Mouse (Mus musculus) hindbrain, embryonic 16.5 days (tissue): ENCODE measurements around the gene Rest. TPM values are rescaled to one million over a fixed set of nuclear protein-coding genes. Genes with fewer than 3 reads are reported as not detected.
"Not testable (repeated sequence)": the region's sequence is repeated elsewhere in the genome, so short reads cannot be mapped to it uniquely, and the experiment has no call there.

Experiments
- ATAC-seq: fragments of 200-750 bp; cut with Nextera tagmentation; 2 replicates; pipeline ENCODE4 v1.8.0; 2017; ENCODE audit warnings: moderate TSS enrichment, moderate library complexity
- H3K27ac ChIP-seq: fragments of 300-500 bp; sonication (generic); 2 replicates; pipeline ENCODE4 v1.5.1; 2014; ENCODE audit warnings: low read depth, mild to moderate bottlenecking, control low read depth, low read length, moderate library complexity
- H3K27me3 ChIP-seq: fragments of 300-500 bp; sonication (generic); replicated peaks from 2 replicates; pipeline ENCODE4 v1.6.1; 2014; ENCODE audit warnings: low read length; ENCODE audit not compliant: control insufficient read depth, insufficient read depth
- H3K36me3 ChIP-seq: fragments of 300-500 bp; sonication (generic); 2 replicates; pipeline ENCODE4 v1.6.1; 2014; ENCODE audit warnings: mild to moderate bottlenecking, low read length, moderate library complexity, mixed read lengths; ENCODE audit not compliant: control insufficient read depth, insufficient read depth
- H3K4me1 ChIP-seq: fragments of 300-500 bp; sonication (generic); 2 replicates; pipeline ENCODE4 v1.6.1; 2014; ENCODE audit warnings: low read depth, low read length; ENCODE audit not compliant: control insufficient read depth, insufficient read depth
- H3K4me2 ChIP-seq: fragments of 300-500 bp; sonication (generic); 2 replicates; pipeline ENCODE4 v1.6.1; 2014; ENCODE audit warnings: mild to moderate bottlenecking, low read length, control low read depth, moderate library complexity
- H3K4me3 ChIP-seq: fragments of 300-500 bp; sonication (generic); 2 replicates; pipeline ENCODE4 v1.5.1; 2014; ENCODE audit warnings: mild to moderate bottlenecking, low read length, control low read depth, moderate library complexity
- H3K9ac ChIP-seq: fragments of 300-500 bp; sonication (generic); 2 replicates; pipeline ENCODE4 v1.6.1; 2014; ENCODE audit warnings: low read depth, mild to moderate bottlenecking, control low read depth, low read length, moderate library complexity
- H3K9me3 ChIP-seq: fragments of 300-500 bp; sonication (generic); 2 replicates; pipeline ENCODE4 v1.6.1; 2014; ENCODE audit warnings: mild to moderate bottlenecking, low read length, moderate library complexity; ENCODE audit not compliant: control insufficient read depth
- WGBS: fragments of 180-500 bp; shearing (Covaris S2); extraction: QIAGEN DNeasy Blood & Tissue Kit; methylation state at CpG from one replicate; pipeline ENCODE4 v1.1.7; 2014; 5-methylcytosine and 5-hydroxymethylcytosine counted together
- polyA plus RNA-seq: library from polyadenylated mRNA; unstranded; fragments of >200 nt; fragmentation: Nextera tagmentation; extraction: Ambion mirVana; gene quantifications from 2 replicates; pipeline ENCODE4 v1.2.1, GENCODE M21; 2015

Gene Rest
- polyA plus RNA-seq, result 5.9 and 6.9 TPM in 2 replicates

DNA sequence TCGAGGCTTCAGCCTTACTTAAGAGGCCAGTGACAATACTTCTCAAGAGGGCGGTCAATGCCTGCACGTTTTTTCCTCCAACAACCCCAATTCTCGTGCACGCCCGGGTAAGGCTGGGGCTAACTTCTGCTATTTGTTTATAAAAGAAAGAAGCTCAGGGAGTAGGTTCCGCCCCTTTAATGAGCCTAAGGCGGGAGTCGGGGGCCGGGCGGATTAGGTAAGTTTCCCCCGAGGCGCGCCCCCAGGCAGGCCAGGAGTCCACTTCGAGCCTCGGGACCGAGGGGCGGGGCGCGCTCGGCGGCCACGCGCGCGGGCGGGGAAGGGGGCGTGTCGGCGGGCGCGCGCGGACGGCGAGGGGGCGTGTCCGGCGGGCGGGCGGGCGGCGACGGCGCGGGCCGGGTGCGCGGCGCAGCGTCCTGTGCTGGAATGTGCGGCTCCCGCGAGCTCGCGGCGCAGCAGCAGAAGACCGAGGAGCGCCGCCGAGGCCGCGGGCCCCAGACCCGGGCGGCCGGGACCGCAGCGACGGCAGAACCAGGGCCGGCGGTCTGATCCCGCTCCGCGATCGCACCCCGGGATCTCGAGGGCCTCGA lies at the start of gene Rest:
Gene Rest, plus strand, starts transcription at position 411 of the 590 bp plus-strand sequence.
- H3K4me1 ChIP-seq, result no peaks in the 10 kb centered on the region; the same call in 1 of the 2 replicates
- H3K27ac ChIP-seq, result peak within 1 kb of the TSS; percentile 88
- no peaks in the 10 kb centered on the region for H3K9me3 ChIP-seq
- H3K36me3 ChIP-seq, result peaks cover 6% of the 10 kb centered on the region; the same call in 1 of the 2 replicates
- WGBS, result under 1% methylated on average over 32 of the region's 78 CpGs
- peak; percentile 90 for ATAC-seq
- peak within 1 kb of the TSS; percentile 93 for H3K4me2 ChIP-seq
- H3K4me3 ChIP-seq, result peak within 1 kb of the TSS; percentile 81
- peak within 1 kb of the TSS; percentile 80 for H3K9ac ChIP-seq
- no peaks in the 10 kb centered on the region for H3K27me3 ChIP-seq

- no peaks in the 10 kb centered on the region for H3K36me3 ChIP-seq
- no peak overlapping the region for H3K27ac ChIP-seq
- no peak overlapping the region for H3K4me2 ChIP-seq
- no peaks in the 10 kb centered on the region for H3K4me1 ChIP-seq
- no peaks in the 10 kb centered on the region for H3K9me3 ChIP-seq
- WGBS, result 16% methylated on average over 9 of the region's 9 CpGs
- no peak overlapping the region for H3K9ac ChIP-seq
- no peak overlapping the region for H3K4me3 ChIP-seq
- ATAC-seq, result peak; percentile 52
- H3K27me3 ChIP-seq, result no peaks in the 10 kb centered on the region
These were observed 48.1 kb upstream of the Rest start for GRCm38 (mm10) chr5:77217211-77217610.

DNA sequence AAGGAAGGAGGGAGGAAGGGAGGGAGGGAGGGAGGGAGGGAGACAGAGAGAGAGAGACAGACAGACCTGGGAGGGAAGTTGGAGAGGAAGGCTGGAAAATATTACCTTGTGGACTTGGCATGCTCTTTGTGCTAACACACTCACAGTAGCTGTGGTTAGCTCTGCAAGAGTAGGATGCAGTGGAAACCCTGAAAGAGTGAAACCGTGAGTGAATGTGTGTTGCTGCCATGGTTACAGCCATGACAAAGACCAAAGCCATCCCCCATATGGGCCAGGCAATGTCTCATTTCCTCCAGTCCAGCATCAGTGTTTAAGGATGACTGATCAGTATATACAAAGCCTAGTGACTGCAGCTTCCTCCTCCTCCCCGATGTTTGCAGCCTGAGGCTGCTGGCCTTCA lies 47.6 kb upstream of the Rest start:
- Histone ChIP-seq H3K4me1 (no peaks in the 10 kb centered on the region), H3K27ac (no peak overlapping the region), H3K36me3 (no peaks in the 10 kb centered on the region), H3K4me2 (no peak overlapping the region), H3K9me3 (no peaks in the 10 kb centered on the region), H3K9ac (no peak overlapping the region), H3K4me3 (no peak overlapping the region), H3K27me3 (no peaks in the 10 kb centered on the region)
- WGBS, result 12% methylated on average over 2 of the region's 2 CpGs
- no peak for ATAC-seq

GRCm38 (mm10) chr5:77223043-77223975 lies 42.0 kb upstream of the Rest start:
- H3K36me3 ChIP-seq, result no peaks in the 10 kb centered on the region
- no peak for ATAC-seq
- H3K27ac ChIP-seq, result no peak overlapping the region
- H3K4me1 ChIP-seq, result no peaks in the 10 kb centered on the region
- H3K9ac ChIP-seq, result no peak overlapping the region
- 79% methylated on average over 11 of the region's 11 CpGs for WGBS
- no peaks in the 10 kb centered on the region for H3K9me3 ChIP-seq
- H3K4me3 ChIP-seq, result no peak overlapping the region
- no peak overlapping the region for H3K4me2 ChIP-seq
- no peaks in the 10 kb centered on the region for H3K27me3 ChIP-seq

GRCm38 (mm10) chr5:77228986-77229385 lies 36.3 kb upstream of the Rest start:
- no peak overlapping the region for H3K4me3 ChIP-seq
- ATAC-seq, result peak; percentile 81

GRCm38 (mm10) chr5:77231863-77232262 lies 33.4 kb upstream of the Rest start:
- H3K4me3 ChIP-seq, H3K4me2 ChIP-seq, ATAC-seq, H3K9me3 ChIP-seq, H3K9ac ChIP-seq, H3K27ac ChIP-seq, H3K27me3 ChIP-seq, H3K4me1 ChIP-seq, H3K36me3 ChIP-seq: not testable (repeated sequence)
- WGBS, result 94% methylated on average over 4 of the region's 4 CpGs

More at GRCm38 (mm10) chr5:77228986-77229385, 36.3 kb upstream of the Rest start:
- no peak overlapping the region for H3K9ac ChIP-seq
- WGBS, result 33% methylated on average over 1 of the region's 1 CpGs
- H3K9me3 ChIP-seq, result no peaks in the 10 kb centered on the region
- H3K36me3 ChIP-seq, result no peaks in the 10 kb centered on the region
- H3K4me2 ChIP-seq, result no peak overlapping the region
- no peaks in the 10 kb centered on the region for H3K4me1 ChIP-seq
- no peak overlapping the region for H3K27ac ChIP-seq
- H3K27me3 ChIP-seq, result no peaks in the 10 kb centered on the region

GRCm38 (mm10) chr5:77234921-77235320 lies 30.4 kb upstream of the Rest start:
- Histone ChIP-seq H3K4me1 (no peaks in the 10 kb centered on the region), H3K4me2 (no peak overlapping the region), H3K27me3 (no peaks in the 10 kb centered on the region), H3K36me3 (no peaks in the 10 kb centered on the region), H3K4me3 (no peak overlapping the region), H3K9me3 (no peaks in the 10 kb centered on the region), H3K9ac (no peak overlapping the region), H3K27ac (no peak overlapping the region)
- peak; percentile 34; the same call in 1 of the 2 replicates for ATAC-seq
- 22% methylated on average over 3 of the region's 3 CpGs for WGBS

- WGBS, result 78% methylated on average over 2 of the region's 2 CpGs
- Histone ChIP-seq H3K27me3 (no peaks in the 10 kb centered on the region), H3K4me2 (no peak overlapping the region), H3K9me3 (no peaks in the 10 kb centered on the region), H3K27ac (no peak overlapping the region), H3K4me1 (no peaks in the 10 kb centered on the region), H3K4me3 (no peak overlapping the region), H3K36me3 (no peaks in the 10 kb centered on the region), H3K9ac (no peak overlapping the region)
- no peak for ATAC-seq
These were observed 28.2 kb upstream of the Rest start for GRCm38 (mm10) chr5:77237104-77237503.

- Histone ChIP-seq H3K9ac (no peak overlapping the region), H3K4me2 (no peak overlapping the region), H3K27me3 (no peaks in the 10 kb centered on the region), H3K9me3 (no peaks in the 10 kb centered on the region), H3K4me1 (peaks cover 6% of the 10 kb centered on the region), H3K36me3 (no peaks in the 10 kb centered on the region), H3K4me3 (no peak overlapping the region), H3K27ac (no peak overlapping the region)
- ATAC-seq, result peak; percentile 57
- 32% methylated on average over 8 of the region's 8 CpGs for WGBS
These were observed 20.8 kb upstream of the Rest start for GRCm38 (mm10) chr5:77244331-77244987.
